Mouse (Mus musculus) forebrain, embryonic 16.5 days (tissue): ENCODE results near the gene Smdt1. TPM values are rescaled to one million over a fixed set of nuclear protein-coding genes. Genes with fewer than 3 reads are reported as not detected.

Source experiments
- ATAC-seq: fragments of 200-750 bp; cut with Nextera tagmentation; 2 replicates; pipeline ENCODE4 v1.8.0; 2017; ENCODE audit warnings: mild to moderate bottlenecking, moderate library complexity
- H3K27ac ChIP-seq: fragments of 300-500 bp; sonication (generic); 2 replicates; pipeline ENCODE4 v1.5.1; 2014; ENCODE audit warnings: low read length, control low read depth
- H3K27me3 ChIP-seq: fragments of 300-500 bp; sonication (generic); replicated peaks from 2 replicates; pipeline ENCODE4 v1.6.1; 2014; ENCODE audit warnings: low read length; ENCODE audit not compliant: control insufficient read depth, insufficient read depth
- H3K36me3 ChIP-seq: fragments of 300-500 bp; sonication (generic); 2 replicates; pipeline ENCODE4 v1.6.1; 2014; ENCODE audit not compliant: control insufficient read depth, insufficient read depth
- H3K4me1 ChIP-seq: fragments of 300-500 bp; sonication (generic); replicated peaks from 2 replicates; pipeline ENCODE4 v1.6.1; 2014; ENCODE audit warnings: low read length; ENCODE audit not compliant: control insufficient read depth, insufficient read depth
- H3K4me2 ChIP-seq: fragments of 300-500 bp; sonication (generic); 2 replicates; pipeline ENCODE4 v1.6.1; 2014; ENCODE audit warnings: mild to moderate bottlenecking, low read length, control low read depth
- H3K4me3 ChIP-seq: fragments of 300-500 bp; sonication (generic); replicated peaks from 2 replicates; pipeline ENCODE4 v1.5.1; 2014; ENCODE audit warnings: mild to moderate bottlenecking, low read length, control low read depth
- H3K9ac ChIP-seq: fragments of 300-500 bp; sonication (generic); replicated peaks from 2 replicates; pipeline ENCODE4 v1.6.1; 2014; ENCODE audit warnings: low read depth, low read length, control low read depth
- H3K9me3 ChIP-seq: fragments of 300-500 bp; sonication (generic); 2 replicates; pipeline ENCODE4 v1.6.1; 2016; ENCODE audit warnings: low read length; ENCODE audit not compliant: control insufficient read depth
- WGBS: fragments of 180-500 bp; shearing (Covaris S2); extraction: QIAGEN DNeasy Blood & Tissue Kit; methylation state at CpG from one replicate; pipeline ENCODE4 v1.1.7; 2014; 5-methylcytosine and 5-hydroxymethylcytosine counted together
- polyA plus RNA-seq: library from polyadenylated mRNA; unstranded; fragments of >200 nt; fragmentation: Nextera tagmentation; extraction: Ambion mirVana; gene quantifications from 2 replicates; pipeline ENCODE4 v1.2.1, GENCODE M21; 2015

Gene Smdt1
- 269 and 282 TPM in 2 replicates for polyA plus RNA-seq

DNA sequence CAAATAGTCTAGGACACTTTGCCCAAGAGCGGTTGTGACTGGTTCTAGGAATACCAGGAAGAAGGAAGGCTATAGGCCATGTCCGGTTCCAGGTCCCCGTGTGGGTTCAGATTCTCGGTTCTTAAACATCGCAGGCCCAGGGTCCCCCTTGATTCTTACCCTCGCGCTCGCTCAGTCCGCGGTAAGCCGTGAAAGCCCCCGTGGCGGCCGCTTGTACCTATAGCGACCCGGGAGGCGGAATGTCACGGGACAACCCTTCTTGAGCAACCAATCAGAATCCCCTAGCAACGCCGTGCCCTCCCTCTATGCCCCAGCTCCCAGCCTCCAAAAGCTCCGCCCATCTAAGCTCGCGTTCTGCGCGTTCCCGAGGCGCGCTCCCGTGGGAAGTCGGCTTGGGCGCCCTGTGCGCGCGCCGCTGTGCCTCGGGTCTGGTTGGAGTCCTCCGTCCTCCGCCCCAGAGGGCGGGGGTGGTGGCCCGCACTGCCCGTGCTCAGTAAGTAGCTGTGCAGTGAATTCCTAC is at the start of gene Smdt1, which contains the start of the genes Naga and Pheta2:
Smdt1 (plus strand) TSS at position 367 of the 520 bp plus-strand sequence.
Naga (minus strand) TSS at position 333 of the 520 bp plus-strand sequence.
Pheta2 (plus strand) TSS at position 350 of the 520 bp plus-strand sequence.
- Histone ChIP-seq H3K36me3 (peaks cover 3% of the 10 kb centered on the region; the same call in 1 of the 2 replicates), H3K27me3 (peaks cover 7% of the 10 kb centered on the region), H3K4me1 (peaks cover 19% of the 10 kb centered on the region), H3K4me2 (peak within 1 kb of the TSS; percentile 49), H3K9ac (peak within 1 kb of the TSS; percentile 58), H3K27ac (peak within 1 kb of the TSS; percentile 26; the same call in 1 of the 2 replicates), H3K4me3 (peak within 1 kb of the TSS; percentile 63), H3K9me3 (no peaks in the 10 kb centered on the region)
- under 1% methylated on average over 41 of the region's 41 CpGs for WGBS
- peak; percentile 93 for ATAC-seq

DNA sequence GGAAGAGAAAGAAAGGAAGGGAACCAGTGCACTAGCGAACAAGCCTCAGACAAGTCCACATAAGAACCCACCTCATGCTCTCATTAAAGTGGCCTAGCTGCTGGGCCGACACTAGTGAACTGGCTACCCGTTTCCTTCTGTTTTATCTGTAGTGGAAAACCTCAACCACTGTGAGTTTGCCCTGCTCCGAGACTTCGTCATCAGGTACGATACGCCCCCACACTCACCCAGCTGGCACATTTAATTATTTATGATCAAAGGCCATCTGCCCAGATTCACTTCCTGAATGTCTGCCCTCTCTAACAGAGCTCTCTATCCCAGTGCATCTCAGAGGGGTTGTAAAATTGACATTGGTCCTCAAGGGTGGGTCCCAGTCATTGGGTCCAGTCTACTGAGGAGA is 48.5 kb upstream of the Smdt1 start:
- no peaks in the 10 kb centered on the region for H3K9me3 ChIP-seq
- no peaks in the 10 kb centered on the region for H3K27me3 ChIP-seq
- H3K9ac ChIP-seq: no peak overlapping the region
- H3K4me1 ChIP-seq: peaks cover 16% of the 10 kb centered on the region
- H3K4me2 ChIP-seq: no peak overlapping the region
- WGBS: 95% methylated on average over 7 of the region's 7 CpGs
- H3K27ac ChIP-seq: no peak overlapping the region
- no peak overlapping the region for H3K4me3 ChIP-seq
- H3K36me3 ChIP-seq: peaks cover 48% of the 10 kb centered on the region
- ATAC-seq: no peak

DNA sequence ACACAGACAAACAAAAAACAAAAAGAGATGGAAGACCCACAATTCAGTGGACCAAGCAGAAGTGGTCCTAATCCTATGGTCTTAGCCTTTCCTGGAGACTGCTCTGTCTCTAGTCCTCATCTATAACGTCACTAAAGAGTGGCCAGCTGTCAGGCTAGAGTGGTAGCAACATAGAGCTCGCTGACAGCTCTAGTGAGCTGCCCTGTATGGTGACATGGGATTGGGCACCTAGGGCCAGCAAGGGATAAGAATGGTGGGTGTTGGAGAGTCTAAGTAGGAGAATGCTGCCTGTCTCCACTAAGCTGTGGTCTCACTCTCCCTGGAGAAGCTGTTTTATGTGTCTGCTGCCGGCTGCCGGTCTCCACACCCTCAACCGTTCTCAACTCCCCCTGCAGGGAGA is 45.9 kb upstream of the Smdt1 start:
- peak; percentile 19 for ATAC-seq
- Histone ChIP-seq H3K9me3 (no peaks in the 10 kb centered on the region), H3K36me3 (peaks cover 35% of the 10 kb centered on the region), H3K27me3 (no peaks in the 10 kb centered on the region), H3K4me2 (no peak overlapping the region), H3K4me3 (no peak overlapping the region), H3K9ac (no peak overlapping the region), H3K4me1 (peaks cover 16% of the 10 kb centered on the region), H3K27ac (peak overlapping the region; percentile 8; the same call in 1 of the 2 replicates)
- WGBS: 20% methylated on average over 5 of the region's 5 CpGs

DNA sequence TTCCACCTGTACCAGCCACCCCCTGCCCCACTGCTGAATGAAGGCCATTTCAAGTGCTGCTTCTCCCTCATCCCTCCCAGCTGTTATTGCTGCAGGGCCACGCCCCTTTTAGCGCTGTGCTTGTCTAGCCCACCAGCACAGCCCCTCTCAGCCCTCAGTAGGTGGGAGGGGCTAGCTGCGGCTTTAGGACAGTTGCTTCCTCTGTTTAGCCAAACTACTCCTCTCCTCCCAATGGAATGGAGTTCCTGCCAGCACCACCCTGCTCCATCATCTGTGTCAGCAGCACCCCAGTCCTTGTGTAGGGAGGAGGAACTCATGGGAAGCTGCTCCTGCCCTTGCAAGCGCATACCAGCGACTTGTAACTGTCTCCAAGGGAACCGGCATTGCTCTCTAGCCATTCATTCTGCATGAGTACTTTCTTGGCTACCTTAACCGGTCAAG is 45.5 kb upstream of the Smdt1 start:
- H3K27ac ChIP-seq: peak overlapping the region; percentile 8; the same call in 1 of the 2 replicates
- no peak overlapping the region for H3K4me3 ChIP-seq
- H3K4me1 ChIP-seq: peaks cover 16% of the 10 kb centered on the region
- no peaks in the 10 kb centered on the region for H3K9me3 ChIP-seq
- H3K36me3 ChIP-seq: peaks cover 31% of the 10 kb centered on the region
- no peak overlapping the region for H3K9ac ChIP-seq
- H3K27me3 ChIP-seq: no peaks in the 10 kb centered on the region
- H3K4me2 ChIP-seq: no peak overlapping the region
- peak; percentile 64 for ATAC-seq
- 5% methylated on average over 7 of the region's 7 CpGs for WGBS

DNA sequence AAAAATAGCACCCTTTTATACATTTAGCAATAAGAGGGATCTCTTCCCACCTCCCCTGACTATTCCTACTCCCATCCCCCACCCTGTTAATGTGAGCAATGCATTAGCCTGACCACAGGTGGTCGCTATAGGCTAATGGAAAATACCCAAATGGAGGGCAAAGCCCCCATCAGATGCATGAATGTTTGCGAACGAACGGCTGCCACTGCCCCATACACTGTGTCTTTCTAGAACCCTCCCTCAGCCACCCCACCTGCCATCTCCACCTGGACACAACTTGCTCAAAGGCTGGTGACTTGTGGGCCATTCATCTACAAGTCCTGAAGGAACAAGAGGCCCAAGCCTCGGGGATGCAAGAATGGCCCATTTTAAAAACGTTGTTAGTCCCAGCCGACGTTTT is 44.7 kb upstream of the Smdt1 start:
- Histone ChIP-seq H3K4me1 (peaks cover 16% of the 10 kb centered on the region), H3K27ac (peak overlapping the region; percentile 34), H3K9ac (no peak overlapping the region), H3K4me2 (no peak overlapping the region), H3K4me3 (no peak overlapping the region), H3K9me3 (no peaks in the 10 kb centered on the region), H3K36me3 (peaks cover 24% of the 10 kb centered on the region), H3K27me3 (no peaks in the 10 kb centered on the region)
- 27% methylated on average over 8 of the region's 8 CpGs for WGBS
- ATAC-seq: peak; percentile 26

DNA sequence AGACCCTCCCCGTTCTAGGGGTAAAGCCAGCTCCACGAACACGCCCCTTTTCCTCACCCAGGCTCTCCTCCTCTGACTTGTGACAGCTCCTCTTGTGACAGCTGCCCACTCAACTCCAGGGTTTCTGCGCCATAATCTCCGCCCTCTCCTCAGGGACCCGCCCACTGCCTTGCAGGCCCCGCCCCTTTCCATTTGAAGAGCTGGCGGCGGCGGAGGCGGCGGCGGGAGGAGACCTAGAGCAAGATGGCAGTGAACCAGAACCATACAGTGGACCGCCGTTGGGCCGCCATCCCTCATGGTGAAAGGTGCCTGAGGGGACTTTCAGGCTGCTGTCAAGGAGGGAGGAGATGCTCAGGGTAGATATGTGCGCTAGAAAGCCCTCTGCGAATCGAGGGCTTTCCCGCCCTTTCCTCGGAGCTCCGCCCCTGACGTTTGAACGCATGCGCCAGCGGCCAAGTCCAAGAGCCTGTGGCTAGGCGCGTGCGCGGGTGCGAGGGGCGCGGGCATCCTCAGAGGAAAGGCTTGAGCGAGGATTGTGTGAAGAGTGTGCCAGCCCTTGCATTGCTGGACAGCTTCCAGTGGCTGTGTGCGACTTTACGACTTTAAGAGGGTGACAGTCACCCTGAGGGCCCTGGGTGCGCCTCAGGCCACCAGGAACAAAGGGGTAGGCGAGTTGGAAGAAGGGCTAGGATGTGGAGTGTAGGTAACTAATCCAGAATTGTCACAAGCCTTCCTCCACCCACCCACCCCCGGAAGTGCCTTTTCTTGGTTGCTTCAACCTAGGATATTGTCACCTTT is 39.8 kb upstream of the Smdt1 start, which contains the start of gene Wbp2nl:
Wbp2nl (plus strand) TSS at position 191 of the 798 bp plus-strand sequence.
- 62% methylated on average over 39 of the region's 39 CpGs for WGBS
- Histone ChIP-seq H3K27ac (no peak within 1 kb of the TSS), H3K4me2 (no peak within 1 kb of the TSS), H3K9me3 (no peaks in the 10 kb centered on the region), H3K4me3 (no peak within 1 kb of the TSS), H3K9ac (no peak within 1 kb of the TSS), H3K4me1 (peaks cover 6% of the 10 kb centered on the region), H3K36me3 (no peaks in the 10 kb centered on the region), H3K27me3 (no peaks in the 10 kb centered on the region)
- no peak for ATAC-seq

DNA sequence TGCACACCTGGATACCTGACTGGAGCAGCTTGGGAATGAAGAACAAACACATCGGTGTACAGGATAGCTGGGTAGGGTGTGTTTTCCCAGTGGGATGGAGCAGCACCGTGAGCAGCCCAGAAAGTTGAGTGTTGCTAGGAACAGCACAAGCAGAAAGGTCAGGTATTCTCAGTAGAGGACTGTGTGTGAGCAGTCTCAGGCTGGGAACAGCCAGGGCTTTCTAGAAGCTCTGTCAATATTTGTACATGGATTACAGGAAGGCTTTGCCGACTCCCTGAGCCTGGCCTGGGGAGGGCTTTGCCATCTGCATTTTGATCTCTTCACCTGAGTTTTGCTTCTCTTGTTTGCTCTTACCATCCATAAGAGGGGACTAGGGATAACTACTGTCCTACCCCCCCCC is 31.7 kb upstream of the Smdt1 start:
- Histone ChIP-seq H3K4me1 (no peaks in the 10 kb centered on the region), H3K27me3 (no peaks in the 10 kb centered on the region), H3K9ac (no peak overlapping the region), H3K4me3 (no peak overlapping the region), H3K4me2 (no peak overlapping the region), H3K36me3 (no peaks in the 10 kb centered on the region), H3K9me3 (no peaks in the 10 kb centered on the region), H3K27ac (no peak overlapping the region)
- ATAC-seq: no peak
- 79% methylated on average over 3 of the region's 3 CpGs for WGBS

DNA sequence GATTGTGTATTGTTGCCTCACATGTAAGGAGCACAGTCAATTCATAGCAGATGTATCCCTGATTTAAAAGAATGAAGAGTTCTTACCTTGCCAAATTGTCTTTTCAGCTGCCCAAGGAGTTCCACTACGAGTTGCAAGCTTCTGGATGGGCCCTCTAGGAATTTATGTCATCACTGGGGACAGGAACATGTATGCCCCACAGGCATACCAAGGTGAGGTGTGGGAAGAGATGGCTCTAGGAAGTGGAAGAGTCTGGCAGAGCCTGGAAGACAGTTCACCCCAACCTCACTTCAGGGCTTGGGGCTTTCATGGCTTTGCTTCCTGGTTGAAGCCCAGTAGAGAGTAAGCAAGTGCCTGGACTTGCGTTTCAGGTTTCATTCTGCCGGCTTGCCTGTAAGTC is 30.3 kb upstream of the Smdt1 start:
- H3K4me1 ChIP-seq: no peaks in the 10 kb centered on the region
- ATAC-seq: no peak
- H3K36me3 ChIP-seq: no peaks in the 10 kb centered on the region
- H3K9ac ChIP-seq: no peak overlapping the region
- no peaks in the 10 kb centered on the region for H3K9me3 ChIP-seq
- H3K4me3 ChIP-seq: no peak overlapping the region
- WGBS: 85% methylated on average over 3 of the region's 3 CpGs
- no peaks in the 10 kb centered on the region for H3K27me3 ChIP-seq
- no peak overlapping the region for H3K27ac ChIP-seq
- H3K4me2 ChIP-seq: no peak overlapping the region

DNA sequence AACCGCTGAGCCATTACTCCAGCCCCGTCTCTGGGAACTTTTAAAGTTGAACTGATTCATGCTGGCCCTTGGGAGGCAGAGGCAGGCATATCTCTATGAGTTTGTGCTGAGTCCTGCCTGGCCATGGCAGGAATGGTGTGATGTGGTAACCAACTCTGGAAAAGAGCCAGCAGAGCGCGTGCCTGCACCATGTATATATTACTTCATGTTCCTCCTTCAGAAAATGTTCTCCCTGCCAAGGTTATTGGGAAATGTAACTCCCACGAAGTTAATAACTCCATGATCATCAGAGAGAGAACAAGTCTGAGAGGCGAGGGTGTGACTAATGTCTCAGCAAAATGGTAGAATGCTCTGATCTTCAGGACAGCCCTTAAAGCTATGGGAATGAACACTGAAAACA is 20.9 kb upstream of the Smdt1 start:
- Histone ChIP-seq H3K27me3 (no peaks in the 10 kb centered on the region), H3K9me3 (no peaks in the 10 kb centered on the region), H3K4me3 (no peak overlapping the region), H3K4me1 (no peaks in the 10 kb centered on the region), H3K9ac (no peak overlapping the region), H3K27ac (no peak overlapping the region), H3K36me3 (no peaks in the 10 kb centered on the region), H3K4me2 (no peak overlapping the region)
- 86% methylated on average over 6 of the region's 6 CpGs for WGBS
- no peak for ATAC-seq
